Mouse (Mus musculus) adrenal gland, adult (tissue): ENCODE measurements around the gene Vasp.

ENCODE experiments used
- DNase-seq, 2 experiments: peaks; one replicate each; pipeline ENCODE4 v3.0.0; 2022 to 2023; ENCODE audit warnings: low spot score in 1 of 2; ENCODE audit not compliant: inconsistent age in 2 of 2

Vasp gene

GRCm38 (mm10) chr7:19276253-19276652 lies 4.6 kb upstream of the Vasp start:
- DNase-seq: no peak

GRCm38 (mm10) chr7:19272173-19272764 lies 652 bp upstream of the Vasp start:
- peak; percentile 83 to 95 for DNase-seq

GRCm38 (mm10) chr7:19270509-19271237 lies 944 bp downstream of the Vasp start:
- DNase-seq: peak in 1 of 2 experiments; percentile 69

- DNase-seq: peak; percentile 70 to 71
Observed at GRCm38 (mm10) chr7:19269721-19270441, 1.7 kb downstream of the Vasp start.

- DNase-seq: peak; percentile 30 to 83
Observed at GRCm38 (mm10) chr7:19268993-19269681, 2.5 kb downstream of the Vasp start.

GRCm38 (mm10) chr7:19267051-19267450 lies 4.6 kb downstream of the Vasp start:
- no peak for DNase-seq

- DNase-seq: peak in 1 of 2 experiments; percentile 49
Observed at GRCm38 (mm10) chr7:19265928-19266822, 5.4 kb downstream of the Vasp start.

GRCm38 (mm10) chr7:19265147-19265546 lies 6.5 kb downstream of the Vasp start:
- DNase-seq: peak in 1 of 2 experiments; percentile 45

- DNase-seq: peak in 1 of 2 experiments; percentile 61
Observed at GRCm38 (mm10) chr7:19258336-19258735, 13.3 kb downstream of the Vasp start.

GRCm38 (mm10) chr7:19257390-19258022 lies 14.1 kb downstream of the Vasp start:
- peak; percentile 62 to 87 for DNase-seq

GRCm38 (mm10) chr7:19256567-19256966 lies 15.1 kb downstream of the Vasp start:
- DNase-seq: no peak

GRCm38 (mm10) chr7:19255395-19255794 lies 16.2 kb downstream of the Vasp start:
- DNase-seq: peak in 1 of 2 experiments; percentile 26

GRCm38 (mm10) chr7:19253437-19253836 lies 18.2 kb downstream of the Vasp start:
- peak in 1 of 2 experiments; percentile 65 for DNase-seq

GRCm38 (mm10) chr7:19252078-19252477 lies 19.5 kb downstream of the Vasp start:
- DNase-seq: no peak

GRCm38 (mm10) chr7:19247511-19247910 lies 24.1 kb downstream of the Vasp start:
- DNase-seq: no peak

- no peak for DNase-seq
Observed at GRCm38 (mm10) chr7:19246855-19247254, 24.8 kb downstream of the Vasp start.

- DNase-seq: peak; percentile 57 to 83
Observed at GRCm38 (mm10) chr7:19245083-19245482, 26.5 kb downstream of the Vasp start.

- no peak for DNase-seq
Observed at GRCm38 (mm10) chr7:19243858-19244257, 27.8 kb downstream of the Vasp start.

- no peak for DNase-seq
Observed at GRCm38 (mm10) chr7:19242005-19242404, 29.6 kb downstream of the Vasp start.
